Mouse (Mus musculus) hindbrain, postnatal 0 days (tissue): Measurements from ENCODE around the gene Kifc3. TPM values are rescaled to one million over a fixed set of nuclear protein-coding genes. Genes with fewer than 3 reads are reported as not detected.
A peak's percentile ranks its signal among the peaks of the same experiment; 100 is the strongest.

ENCODE experiments used
- ATAC-seq: fragments of 200-750 bp; cut with Nextera tagmentation; 2 replicates; pipeline ENCODE4 v1.8.0; 2017; ENCODE audit warnings: mild to moderate bottlenecking, moderate TSS enrichment, moderate library complexity
- DNase-seq: peaks from one replicate; pipeline ENCODE4 v3.0.0-alpha.2; 2015; ENCODE audit warnings: low spot score
- H3K27ac ChIP-seq: fragments of 300-500 bp; sonication (generic); 2 replicates; pipeline ENCODE4 v1.5.1; 2014; ENCODE audit warnings: mild to moderate bottlenecking
- H3K27me3 ChIP-seq: fragments of 300-500 bp; sonication (generic); 2 replicates; pipeline ENCODE4 v1.6.1; 2014; ENCODE audit warnings: low read length, mixed read lengths; ENCODE audit not compliant: insufficient read depth
- H3K36me3 ChIP-seq: fragments of 300-500 bp; sonication (generic); 2 replicates; pipeline ENCODE4 v1.6.1; 2014; ENCODE audit warnings: low read length, mixed read lengths; ENCODE audit not compliant: insufficient read depth
- H3K4me1 ChIP-seq: fragments of 300-500 bp; sonication (generic); 2 replicates; pipeline ENCODE4 v1.6.1; 2014; ENCODE audit warnings: antibody characterized with exemption, low read length, mixed read lengths; ENCODE audit not compliant: insufficient read depth
- H3K4me2 ChIP-seq: fragments of 300-500 bp; sonication (generic); 2 replicates; pipeline ENCODE4 v1.6.1; 2014; ENCODE audit warnings: low read depth, mild to moderate bottlenecking, low read length, moderate library complexity, mixed read lengths
- H3K4me3 ChIP-seq: fragments of 300-500 bp; sonication (generic); 2 replicates; pipeline ENCODE4 v1.5.1; 2014; ENCODE audit warnings: low read length
- H3K9ac ChIP-seq: fragments of 300-500 bp; sonication (generic); replicated peaks from 2 replicates; pipeline ENCODE4 v1.6.1; 2014; ENCODE audit warnings: mild to moderate bottlenecking, low read length, moderate library complexity, mixed read lengths
- H3K9me3 ChIP-seq: fragments of 300-500 bp; sonication (generic); 2 replicates; pipeline ENCODE4 v1.6.1; 2016; ENCODE audit warnings: low read length, mixed read lengths
- CTCF ChIP-seq: IDR thresholded peaks from 2 replicates; pipeline ENCODE4 v1.5.1; 2016; ENCODE audit warnings: antibody characterized with exemption, control low read depth, low read depth
- WGBS: fragments of 180-500 bp; shearing (Covaris S2); extraction: QIAGEN DNeasy Blood & Tissue Kit; methylation state at CpG from one replicate; pipeline ENCODE4 v1.1.7; 2014; 5-methylcytosine and 5-hydroxymethylcytosine counted together
- polyA plus RNA-seq: library from polyadenylated mRNA; unstranded; fragments of >200 nt; fragmentation: Nextera tagmentation; extraction: Ambion mirVana; gene quantifications from 2 replicates; pipeline ENCODE4 v1.2.1, GENCODE M21; 2015
- total RNA-seq: library from RNA; depleted of rRNA; stranded (reverse); fragments of >200 nt; gene quantifications from 2 replicates; pipeline ENCODE4 v1.2.3, GENCODE M21; 2014

Gene Kifc3
- total and polyA plus RNA-seq, 2 experiments from 2014 or later: 29.0 to 50.2 TPM

DNA sequence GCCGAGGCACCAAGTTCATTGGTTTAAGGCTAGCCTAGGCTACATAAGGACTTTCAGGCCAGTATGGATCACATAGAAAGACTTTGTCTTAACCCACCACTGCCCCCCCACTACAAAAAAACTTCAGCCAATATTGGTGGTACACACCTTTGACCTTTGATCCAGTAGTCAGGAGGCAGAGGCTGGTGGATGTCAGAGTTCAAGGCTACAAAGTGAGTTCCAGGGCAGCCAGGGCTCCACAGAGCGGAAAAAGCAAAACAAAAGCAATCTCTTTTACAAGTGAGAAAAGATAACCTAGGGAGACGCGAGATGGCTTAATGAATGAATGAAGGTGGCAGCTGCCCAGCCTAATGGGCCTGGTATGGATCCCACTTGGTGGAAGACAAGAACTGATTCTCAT, 48.6 kb downstream of the Kifc3 start:
- ATAC-seq (no peak), DNase-seq (no peak)
- Histone ChIP-seq H3K27me3 (no peaks in the 10 kb centered on the region), H3K27ac (no peak overlapping the region), H3K9me3 (no peaks in the 10 kb centered on the region), H3K9ac (no peak overlapping the region), H3K36me3 (no peaks in the 10 kb centered on the region), H3K4me1 (no peaks in the 10 kb centered on the region), H3K4me3 (no peak overlapping the region), H3K4me2 (no peak overlapping the region)
- TF ChIP-seq CTCF: no peak
- WGBS: 74% methylated on average over 4 of the region's 4 CpGs

DNA sequence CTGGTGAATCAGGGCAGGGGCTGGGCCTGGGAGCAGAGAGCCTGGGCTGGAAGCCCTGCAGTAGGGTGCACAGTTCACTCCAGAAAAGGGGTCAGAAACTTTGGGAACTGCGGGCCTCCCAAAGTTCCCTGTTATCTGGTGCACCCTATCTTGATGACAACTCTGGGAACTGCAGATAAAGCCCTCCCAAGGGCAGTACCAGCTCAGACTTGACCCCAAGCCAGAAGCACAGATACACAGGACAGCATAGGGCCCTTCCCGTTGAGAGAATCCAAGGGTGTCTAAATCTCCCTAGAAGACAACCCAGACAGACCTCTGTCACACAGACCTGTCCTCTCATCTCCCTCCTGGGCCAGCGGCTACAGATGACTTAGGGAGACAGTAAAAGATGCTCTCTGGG, 52.0 kb downstream of the Kifc3 start:
- H3K27me3 ChIP-seq: no peaks in the 10 kb centered on the region
- DNase-seq: no peak
- no peak overlapping the region for H3K9ac ChIP-seq
- WGBS: 90% methylated on average over 3 of the region's 3 CpGs
- no peak overlapping the region for H3K4me2 ChIP-seq
- no peak overlapping the region for H3K4me3 ChIP-seq
- no peaks in the 10 kb centered on the region for H3K9me3 ChIP-seq
- H3K4me1 ChIP-seq: no peaks in the 10 kb centered on the region
- H3K36me3 ChIP-seq: no peaks in the 10 kb centered on the region
- TF ChIP-seq CTCF: no peak
- no peak overlapping the region for H3K27ac ChIP-seq
- no peak for ATAC-seq

DNA sequence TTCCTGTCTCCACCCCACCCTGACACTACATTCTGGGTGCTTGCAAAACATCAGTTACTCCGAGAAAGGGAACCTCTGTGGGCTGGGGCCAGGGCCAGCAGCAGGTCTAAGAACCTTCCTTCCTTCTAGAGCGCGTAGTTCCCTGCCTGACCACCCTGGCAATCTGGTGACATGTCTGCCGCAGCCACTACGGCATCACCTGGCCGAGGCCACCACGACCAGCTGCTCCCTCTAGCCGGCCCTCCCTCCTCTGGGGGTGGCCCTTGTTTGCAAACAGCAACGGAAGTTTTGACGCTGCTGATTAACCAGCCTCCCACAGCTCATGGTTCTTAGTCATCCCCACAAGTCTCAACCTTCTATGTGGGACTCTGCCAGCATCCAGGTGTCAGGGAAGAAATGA, 53.2 kb downstream of the Kifc3 start:
- Histone ChIP-seq H3K9me3 (no peaks in the 10 kb centered on the region), H3K4me3 (no peak overlapping the region), H3K27me3 (no peaks in the 10 kb centered on the region), H3K27ac (no peak overlapping the region), H3K9ac (no peak overlapping the region), H3K36me3 (no peaks in the 10 kb centered on the region), H3K4me1 (0 out of 2 replicates have a peak, but pooled peaks cover 4% of the 10 kb centered on the region), H3K4me2 (no peak overlapping the region)
- DNase-seq: no peak
- no peak for TF ChIP-seq CTCF
- 51% methylated on average over 10 of the region's 10 CpGs for WGBS
- ATAC-seq: no peak

DNA sequence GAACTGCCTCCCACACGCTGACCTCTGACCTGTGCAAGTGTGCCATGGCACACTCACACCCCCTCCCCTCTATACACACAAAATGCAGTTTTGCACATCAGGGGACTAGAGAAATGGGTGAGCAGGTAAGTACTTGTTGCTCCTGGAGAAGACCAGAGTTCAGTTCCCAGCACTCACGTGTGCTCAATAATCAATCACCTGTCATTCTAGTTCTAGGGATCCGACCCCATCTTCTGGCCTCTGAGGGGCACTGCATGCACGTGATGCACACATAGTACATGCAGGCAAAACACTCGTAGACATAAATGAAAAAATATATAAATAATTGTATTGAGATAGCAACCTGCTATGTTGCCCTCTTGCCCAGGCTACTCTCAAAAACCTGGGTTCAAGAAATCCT, 55.8 kb downstream of the Kifc3 start:
- WGBS: 87% methylated on average over 5 of the region's 5 CpGs
- Histone ChIP-seq H3K9ac (no peak overlapping the region), H3K4me3 (no peak overlapping the region), H3K36me3 (no peaks in the 10 kb centered on the region), H3K4me2 (no peak overlapping the region), H3K27ac (no peak overlapping the region), H3K27me3 (no peaks in the 10 kb centered on the region), H3K9me3 (no peaks in the 10 kb centered on the region), H3K4me1 (peaks cover 15% of the 10 kb centered on the region; the same call in 1 of the 2 replicates)
- DNase-seq (no peak), ATAC-seq (no peak)
- 0 out of 2 replicates have a peak, but pooled peaks have one; percentile 7 for TF ChIP-seq CTCF

DNA sequence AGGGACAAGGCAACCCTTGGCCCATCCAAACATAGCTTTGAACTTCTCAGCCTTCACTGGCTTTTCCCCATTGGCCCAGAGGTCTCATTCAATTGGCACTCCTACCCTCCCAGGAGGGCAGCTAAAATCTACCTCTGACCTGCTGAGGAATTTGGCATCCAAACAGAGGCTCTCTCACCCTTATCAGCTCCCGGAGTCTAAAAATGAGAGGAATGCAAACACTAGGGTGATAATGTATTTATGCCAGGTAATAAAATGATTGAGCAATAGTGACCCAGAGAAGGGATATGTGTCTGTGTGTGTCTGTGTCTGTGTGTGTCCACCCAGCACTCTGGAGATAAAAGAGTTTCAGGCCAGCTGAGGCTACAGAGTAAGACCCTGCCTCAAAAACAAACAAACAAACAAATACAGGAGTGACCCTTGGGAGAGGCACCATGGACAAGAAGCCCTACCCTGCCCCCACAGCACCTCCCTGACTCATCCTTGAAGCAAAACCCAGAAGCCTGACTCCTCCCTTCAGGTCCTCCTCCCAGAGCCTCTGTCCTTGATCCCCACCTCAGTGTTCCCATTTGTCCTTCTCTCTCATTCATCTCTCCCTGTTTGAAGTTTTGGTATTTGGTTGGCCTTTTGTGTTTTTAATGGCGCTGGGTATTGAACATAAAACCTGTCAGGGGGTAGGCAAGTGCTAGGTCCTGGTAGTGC, 56.4 kb downstream of the Kifc3 start:
- no peak for TF ChIP-seq CTCF
- Histone ChIP-seq H3K4me3 (no peak overlapping the region), H3K27me3 (no peaks in the 10 kb centered on the region), H3K4me1 (peaks cover 16% of the 10 kb centered on the region; the same call in 1 of the 2 replicates), H3K27ac (no peak overlapping the region), H3K4me2 (no peak overlapping the region), H3K36me3 (no peaks in the 10 kb centered on the region), H3K9ac (no peak overlapping the region), H3K9me3 (no peaks in the 10 kb centered on the region)
- ATAC-seq (no peak), DNase-seq (no peak)
- 83% methylated on average over 2 of the region's 2 CpGs for WGBS

DNA sequence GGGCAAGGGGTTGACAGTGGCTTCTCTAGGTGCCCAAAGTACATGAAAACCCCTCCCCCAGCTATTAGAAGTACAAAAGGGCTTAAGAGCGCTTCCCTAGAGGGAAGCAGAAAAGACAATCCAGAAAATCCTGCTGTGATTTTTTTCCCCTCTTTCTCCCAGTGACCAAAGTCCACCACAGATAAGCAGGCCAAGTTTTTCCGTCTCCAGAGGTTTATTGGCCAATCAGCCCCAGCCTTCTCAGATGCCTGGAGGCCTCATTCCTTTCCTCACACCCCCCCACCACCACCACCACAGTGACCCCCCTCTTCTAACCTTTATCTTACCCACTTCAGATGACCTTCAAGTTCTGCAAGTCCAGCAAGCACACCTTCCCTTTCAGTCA, 58.0 kb downstream of the Kifc3 start:
- no peak for ATAC-seq
- H3K27me3 ChIP-seq: no peaks in the 10 kb centered on the region
- H3K4me1 ChIP-seq: peaks cover 21% of the 10 kb centered on the region; the same call in 1 of the 2 replicates
- H3K27ac ChIP-seq: no peak overlapping the region
- no peaks in the 10 kb centered on the region for H3K9me3 ChIP-seq
- WGBS: 69% methylated on average over 2 of the region's 2 CpGs
- no peak overlapping the region for H3K4me3 ChIP-seq
- no peak overlapping the region for H3K9ac ChIP-seq
- no peaks in the 10 kb centered on the region for H3K36me3 ChIP-seq
- DNase-seq: no peak
- no peak for TF ChIP-seq CTCF
- H3K4me2 ChIP-seq: no peak overlapping the region
